Mouse (Mus musculus) adrenal gland (tissue): ENCODE data around the gene Pum2.
"Not testable (repeated sequence)": the region's sequence is repeated elsewhere in the genome, so short reads cannot be mapped to it uniquely, and the experiment has no call there.

Experiments used
- intact Hi-C: fragments of 180-260 bp; cut with DNase I; formaldehyde crosslinking; loops from one replicate; pipeline ENCODE4 v1.15.1; 2025
- long read RNA-seq, 2 experiments: library from polyadenylated mRNA; unstranded; transcript quantifications; one replicate each; pipeline ENCODE4 v2.0.0; 2020; ENCODE audit warnings: borderline replicate concordance in 1 of 2; ENCODE audit not compliant: insufficient replicate concordance in 1 of 2

The Pum2 gene
- long read RNA-seq, experiment 1, full-length matches to known transcripts = 8 of 29 reads
- long read RNA-seq, experiment 1, partial matches to known transcripts = 6 of 29 reads
- long read RNA-seq, experiment 1, other reads (novel, unspliced or antisense) = 15 of 29 reads
- long read RNA-seq, experiment 2, partial matches to known transcripts = 6 of 28 reads
- long read RNA-seq, experiment 2, other reads (novel, unspliced or antisense) = 20 of 28 reads

DNA sequence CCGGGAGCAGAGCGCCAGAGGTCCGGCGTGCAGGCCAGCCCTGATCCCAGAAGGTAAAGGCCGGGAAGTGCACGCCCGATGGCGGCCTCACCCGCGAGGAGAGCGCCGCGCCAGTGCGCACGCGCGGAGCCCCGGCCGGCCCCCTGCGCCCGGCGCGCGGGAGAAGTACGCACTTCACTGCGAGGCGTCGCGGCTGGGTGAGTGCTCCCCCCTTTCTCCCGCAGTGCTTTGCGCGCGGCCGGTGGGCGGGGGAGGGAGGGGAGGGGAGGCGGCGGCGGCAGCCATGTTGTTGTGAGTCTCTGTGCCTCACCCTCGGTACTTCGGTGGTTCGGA lies at the start of gene Pum2:
TSS of gene Pum2 (plus strand) at position 161 of the 333 bp plus-strand sequence.
- intact Hi-C loops = no loop called here

DNA sequence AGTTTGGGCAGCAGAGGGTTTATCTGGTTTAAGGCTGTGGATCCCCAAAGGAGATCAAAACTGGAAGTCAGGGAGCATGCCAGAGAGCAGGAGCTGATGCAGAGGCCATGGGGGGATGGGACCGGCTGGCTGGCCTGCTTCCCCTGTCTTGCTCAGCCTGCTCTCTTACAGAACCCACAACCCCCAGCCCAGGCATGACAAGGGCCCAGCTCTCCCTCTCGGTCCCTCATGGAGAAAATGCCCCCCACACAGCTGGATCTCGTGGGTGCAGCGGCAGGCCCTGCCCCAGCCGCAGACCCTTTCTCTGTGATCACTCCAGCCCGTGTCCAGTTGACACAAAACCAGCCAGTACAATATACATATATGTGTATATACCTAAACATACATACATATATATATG lies 44.4 kb upstream of the Pum2 start:
- intact Hi-C loops = no loop called here

DNA sequence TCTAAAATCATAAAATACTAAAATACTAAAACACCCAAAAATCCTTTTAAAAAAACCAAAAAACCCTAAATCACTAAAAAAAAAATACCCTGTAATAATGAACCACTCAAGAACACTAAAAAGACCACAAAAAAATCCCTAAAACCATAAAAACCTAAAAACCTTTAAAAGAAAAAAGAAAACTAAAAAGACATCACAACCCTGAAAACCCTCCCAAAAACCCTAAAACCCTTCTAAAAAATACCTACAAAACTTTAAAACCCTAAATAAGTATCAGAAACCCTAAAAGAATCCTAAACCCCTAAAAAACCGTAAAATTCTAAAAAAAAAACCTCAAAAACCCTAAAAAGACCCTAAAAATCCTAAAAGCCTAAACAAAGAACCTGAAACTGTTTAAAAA lies 42.2 kb upstream of the Pum2 start:
- intact Hi-C loops = no loop called here

DNA sequence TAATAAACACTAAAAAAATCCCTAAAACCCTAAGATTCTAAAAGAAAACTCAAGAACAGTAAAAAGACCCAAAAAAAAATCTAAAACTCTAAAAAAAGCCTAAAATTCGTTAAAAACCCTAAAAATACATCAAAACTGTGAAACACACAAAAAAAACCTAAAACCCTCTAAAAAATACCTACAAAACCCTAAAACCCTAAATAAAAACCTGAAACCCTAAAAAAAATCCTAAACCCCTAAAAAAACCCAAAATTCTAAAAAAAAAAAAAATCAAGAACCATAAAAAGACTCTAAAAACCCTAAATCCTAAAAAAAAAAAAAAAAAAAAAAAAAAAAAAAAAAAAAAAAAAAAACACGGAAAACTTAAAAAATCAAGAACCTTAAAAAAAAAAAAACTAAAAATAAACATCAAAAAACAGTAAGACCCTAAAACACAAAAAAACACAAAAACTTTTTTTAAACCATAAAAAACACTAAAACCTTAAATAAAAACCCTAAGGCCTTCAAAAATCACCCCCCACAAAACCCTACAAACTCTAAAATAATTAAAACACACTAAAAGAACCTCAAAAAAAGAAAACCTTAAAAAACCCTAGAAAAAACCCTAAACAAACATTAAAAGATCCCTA lies 41.1 kb upstream of the Pum2 start:
- intact Hi-C loops = no loop called here

DNA sequence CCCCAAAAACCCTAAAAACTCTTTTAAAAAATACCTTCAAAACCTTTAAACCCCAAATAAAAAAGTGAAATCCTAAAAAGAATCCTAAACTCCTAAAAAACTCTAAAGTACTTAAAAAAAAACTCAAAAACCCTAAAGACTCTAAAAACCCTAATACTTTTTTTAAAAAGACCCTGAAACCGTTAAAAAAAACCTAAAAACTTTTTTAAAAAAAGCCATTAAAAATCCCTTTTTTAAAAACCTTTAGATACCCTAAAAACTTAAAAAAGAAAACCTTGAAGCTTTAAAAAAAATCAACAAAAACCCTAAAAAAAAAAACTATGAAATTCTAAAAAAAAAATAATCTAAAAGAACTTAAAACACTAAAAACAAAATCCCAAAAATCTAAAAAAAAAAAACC lies 39.6 kb upstream of the Pum2 start:
- intact Hi-C loops = no loop called here

DNA sequence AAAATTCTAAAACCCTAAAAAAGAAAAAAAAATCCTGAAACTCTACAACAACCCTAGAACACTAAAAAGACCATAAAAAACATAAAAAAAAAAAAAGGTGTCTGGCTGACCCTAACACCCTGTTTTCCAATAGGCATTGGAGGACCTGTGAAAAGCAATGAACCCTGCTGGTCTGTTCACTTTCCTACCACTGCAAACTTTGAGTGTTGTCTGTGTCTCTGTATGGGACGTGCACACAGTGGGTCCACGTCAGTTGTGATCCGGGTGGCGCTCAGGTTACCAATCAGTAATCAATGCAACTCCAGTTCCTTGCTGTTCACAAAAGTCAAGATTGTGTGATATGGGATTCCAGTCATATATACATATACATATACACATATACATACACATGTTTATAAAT lies 38.4 kb upstream of the Pum2 start:
- intact Hi-C loops = no loop called here

DNA sequence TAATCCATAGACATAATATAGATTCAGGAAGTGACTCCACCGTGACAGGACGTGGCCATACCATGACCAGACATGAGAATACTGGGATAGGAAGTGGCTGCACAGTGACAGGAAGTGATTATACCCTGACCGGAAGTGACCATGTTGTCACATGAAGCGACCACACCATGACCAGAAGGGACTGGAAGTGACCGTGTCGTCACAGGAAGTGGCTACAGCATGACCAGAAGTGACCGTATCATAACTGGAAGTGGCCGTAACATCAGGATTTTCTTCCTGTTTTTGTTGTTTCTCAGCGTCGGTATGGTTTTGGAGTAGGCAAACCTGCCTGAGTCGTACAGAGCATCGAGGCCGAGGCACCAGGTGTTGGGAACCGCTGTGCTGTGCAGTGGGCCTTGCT lies 37.0 kb upstream of the Pum2 start:
- intact Hi-C loops = no loop called here

DNA sequence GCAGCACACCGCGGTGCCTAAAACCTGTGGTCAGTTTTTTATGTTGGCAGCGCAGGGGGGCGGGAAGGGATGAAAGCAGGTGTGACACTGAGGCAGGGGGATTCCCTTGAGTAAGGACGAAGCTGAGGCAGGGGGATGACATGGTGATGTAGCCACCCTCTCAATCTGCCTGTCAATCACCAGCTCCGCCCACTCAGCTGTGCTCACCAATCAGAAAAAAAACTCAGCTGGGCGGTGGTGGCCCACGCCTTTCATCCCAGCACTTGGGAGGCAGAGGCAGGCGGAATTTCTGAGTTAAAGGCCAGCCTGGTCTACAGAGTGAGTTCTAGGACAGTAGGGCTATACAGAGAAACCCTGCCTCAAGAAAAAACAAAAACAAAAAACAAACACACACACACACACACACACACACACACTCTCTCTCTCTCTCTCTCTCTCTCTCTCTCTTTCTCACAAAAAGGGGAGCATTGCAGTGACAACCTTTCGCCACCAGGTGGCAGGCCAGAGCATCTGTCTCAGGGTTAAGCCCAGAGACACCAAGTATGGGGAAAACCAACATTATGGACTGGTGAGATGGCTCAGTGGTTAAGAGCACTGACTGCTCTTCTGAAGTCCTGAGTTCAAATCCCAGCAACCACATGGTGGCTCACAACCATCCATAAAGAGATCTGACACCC lies 35.4 kb upstream of the Pum2 start:
- intact Hi-C loops = not testable (repeated sequence)

DNA sequence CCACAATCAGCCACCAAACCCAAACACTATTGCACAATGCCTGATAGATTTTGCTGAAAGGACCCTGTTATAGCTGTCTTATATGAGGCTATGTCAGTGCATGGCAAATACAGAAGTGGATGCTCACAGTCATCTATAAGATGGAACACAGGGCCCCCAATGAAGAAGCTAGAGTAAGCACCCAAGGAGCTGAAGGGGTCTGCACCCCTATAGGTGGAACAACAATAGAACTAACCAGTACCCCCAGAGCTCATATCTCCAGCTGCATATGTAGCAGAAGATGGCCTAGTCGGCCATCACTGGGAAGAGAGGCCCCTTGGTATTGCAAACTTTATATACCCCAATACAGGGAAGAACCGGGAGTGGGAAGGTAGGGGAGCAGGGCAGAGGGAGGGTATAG lies 33.7 kb upstream of the Pum2 start:
- intact Hi-C loops = loop anchor here (2.0 kb wide), 1 partner anchor 59 kb away; no protein-coding TSS in a partner anchor

DNA sequence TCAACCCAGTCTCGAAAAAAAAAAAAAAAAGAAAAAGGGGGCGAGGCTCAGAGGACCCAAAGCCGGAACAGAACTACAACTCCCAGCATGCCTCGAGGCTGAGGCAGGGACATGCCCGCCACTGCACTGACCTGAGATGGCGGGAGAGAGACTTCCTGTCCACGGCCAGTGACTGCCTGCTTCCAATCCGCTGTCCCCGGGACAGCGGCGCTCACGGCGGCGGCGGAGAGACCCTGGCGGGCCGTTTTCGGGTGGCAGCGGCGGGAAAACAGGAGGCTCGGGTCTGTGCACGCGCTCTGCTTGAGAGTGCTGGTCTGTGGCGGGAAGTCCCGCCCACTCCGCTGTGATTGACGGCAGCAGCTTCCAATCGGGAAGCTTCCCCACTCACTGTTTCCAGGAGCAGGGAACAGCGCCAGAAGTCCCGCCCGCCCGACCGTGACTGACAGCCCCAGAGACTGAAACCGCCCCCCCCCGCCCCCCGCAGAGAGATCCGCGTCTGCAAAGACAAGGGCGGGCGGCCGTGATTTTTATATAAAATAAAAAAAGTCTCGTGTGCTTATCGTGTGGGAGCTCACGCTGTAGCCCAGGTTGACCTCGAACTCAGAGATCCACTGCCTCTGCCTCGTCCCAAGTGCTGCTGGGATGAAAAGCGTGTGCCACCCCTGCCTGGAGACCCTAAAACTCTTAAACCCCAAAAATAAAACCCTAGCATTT lies 33.1 kb upstream of the Pum2 start:
- intact Hi-C loops = loop anchor here (2.0 kb wide), 1 partner anchor 58 kb away; no protein-coding TSS in a partner anchor

DNA sequence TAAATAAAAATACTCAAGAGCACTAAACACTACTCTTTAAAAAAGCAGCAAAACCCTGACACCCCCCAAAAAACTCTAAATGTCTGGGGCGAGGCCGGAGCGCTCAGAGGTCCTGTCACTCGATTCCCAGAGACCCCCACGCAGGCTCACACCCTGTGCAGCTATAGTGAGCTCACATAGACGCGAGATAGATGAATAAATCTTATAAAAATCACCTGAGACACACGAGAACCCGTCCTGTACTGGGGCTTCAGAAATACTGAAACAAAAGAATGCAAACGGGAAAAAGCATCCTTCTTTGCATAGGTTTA lies 32.6 kb upstream of the Pum2 start:
- intact Hi-C loops = loop anchor here (2.0 kb wide), 1 partner anchor 57 kb away; no protein-coding TSS in a partner anchor

DNA sequence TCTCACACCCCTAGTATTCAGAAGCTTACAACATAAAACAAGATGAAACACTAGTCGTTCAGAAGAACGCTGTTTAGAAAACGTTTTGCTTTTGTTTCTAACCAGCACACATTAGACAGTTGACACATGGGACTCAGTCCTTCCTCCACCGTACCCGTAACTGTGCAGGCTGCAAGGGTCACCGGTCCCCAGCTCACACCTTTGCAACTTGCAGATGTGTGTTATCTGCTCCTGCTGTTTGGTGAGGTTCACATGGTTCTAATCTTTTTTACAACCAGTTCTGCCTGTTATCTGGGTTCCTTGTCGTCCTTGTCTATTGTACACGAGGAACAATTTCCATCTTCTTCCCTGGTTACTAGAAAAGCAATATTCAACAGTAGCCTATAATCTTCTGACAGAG lies 25.7 kb upstream of the Pum2 start:
- intact Hi-C loops = not testable (repeated sequence)

DNA sequence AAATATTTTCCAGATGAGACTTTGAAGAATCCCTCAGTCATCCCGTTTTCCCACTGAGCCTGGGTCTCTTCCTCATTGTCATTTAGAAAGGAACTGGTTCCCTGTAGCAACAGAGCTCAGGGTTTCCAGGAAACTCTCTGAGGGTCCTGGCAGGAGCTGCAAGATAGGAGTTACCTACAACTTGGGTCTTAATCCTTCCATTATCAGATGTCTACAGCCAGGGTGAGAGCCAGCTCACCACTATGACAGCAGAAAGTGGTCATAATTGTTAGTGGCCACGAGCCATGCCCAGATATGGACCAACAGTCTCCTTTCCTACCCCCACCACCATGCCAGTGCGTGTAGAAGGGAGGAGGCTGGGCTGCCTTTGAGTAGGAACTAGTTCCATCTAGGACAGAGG lies 23.9 kb upstream of the Pum2 start:
- intact Hi-C loops = not testable (repeated sequence)

DNA sequence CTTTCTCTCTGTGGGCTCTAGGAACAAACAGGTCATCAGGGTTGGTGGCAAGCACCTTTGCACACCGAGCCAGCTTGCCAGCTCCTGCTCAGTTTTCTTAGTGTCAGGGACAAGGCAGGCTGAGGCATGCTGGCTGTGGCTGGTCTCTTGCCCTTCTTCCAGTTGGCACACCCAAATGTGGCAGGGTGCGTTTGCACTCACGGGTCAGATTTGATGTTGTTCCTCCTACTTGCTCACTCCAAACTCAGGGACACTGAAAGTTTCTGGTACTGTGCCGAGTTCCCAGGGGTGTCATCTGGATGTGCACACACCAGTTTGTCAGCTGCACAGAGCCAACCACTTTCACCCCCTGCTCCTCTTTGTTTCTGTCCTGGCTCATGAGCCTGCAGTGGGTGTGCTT lies 17.3 kb upstream of the Pum2 start:
- intact Hi-C loops = no loop called here

DNA sequence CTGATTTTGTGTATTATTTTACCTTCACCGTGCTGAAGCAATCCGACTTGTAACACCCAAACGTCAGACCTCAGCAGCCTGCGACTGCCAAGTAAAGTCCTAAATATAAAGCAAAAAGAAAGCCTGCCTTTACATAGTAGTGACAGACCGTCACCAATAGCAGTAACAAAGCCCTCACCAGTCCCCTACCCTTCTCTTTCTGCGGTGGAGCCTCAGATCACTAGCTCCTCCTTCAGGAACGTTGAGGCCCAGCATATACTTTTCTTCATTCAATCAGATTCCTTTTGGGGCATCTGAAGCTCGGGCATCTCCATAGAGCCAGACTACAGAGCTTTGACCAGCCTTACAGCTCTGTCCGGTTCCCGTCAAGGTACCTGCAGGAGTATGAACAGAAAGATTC lies 16.8 kb upstream of the Pum2 start:
- intact Hi-C loops = no loop called here

DNA sequence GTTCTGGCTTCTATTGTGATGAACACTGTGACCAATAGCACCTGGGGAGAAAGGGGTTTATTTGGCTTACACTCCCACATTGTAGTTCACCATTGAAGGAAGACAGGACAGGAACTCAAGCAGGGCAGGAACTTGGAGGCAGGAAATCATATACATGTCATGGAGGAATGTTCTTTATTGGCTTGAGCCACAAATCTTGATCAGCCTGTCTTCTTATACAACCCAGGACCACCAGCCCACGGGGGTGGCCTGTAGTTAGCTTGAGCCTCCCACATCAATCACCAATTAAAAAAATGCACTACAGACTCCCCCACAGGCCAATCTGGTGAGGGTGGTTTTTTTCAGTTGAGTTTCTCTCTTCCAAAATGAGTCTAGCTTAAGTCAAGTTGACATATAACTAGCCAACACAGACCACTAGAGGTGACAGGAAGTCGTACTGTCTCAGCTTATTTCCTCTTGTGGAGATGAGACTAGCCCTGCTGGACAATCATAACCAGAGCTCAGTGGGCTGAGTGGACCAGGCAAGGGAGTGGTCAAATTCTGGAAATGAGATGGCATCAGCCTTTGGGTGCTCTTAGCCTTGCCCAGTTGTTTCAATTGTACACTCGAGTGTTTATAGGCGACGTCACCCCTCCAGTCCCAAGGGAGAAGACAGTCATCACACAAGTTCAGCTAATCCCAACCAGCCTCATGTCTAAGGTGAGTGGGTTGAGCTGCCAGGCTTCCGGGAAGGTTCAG lies 16.1 kb upstream of the Pum2 start:
- intact Hi-C loops = no loop called here

DNA sequence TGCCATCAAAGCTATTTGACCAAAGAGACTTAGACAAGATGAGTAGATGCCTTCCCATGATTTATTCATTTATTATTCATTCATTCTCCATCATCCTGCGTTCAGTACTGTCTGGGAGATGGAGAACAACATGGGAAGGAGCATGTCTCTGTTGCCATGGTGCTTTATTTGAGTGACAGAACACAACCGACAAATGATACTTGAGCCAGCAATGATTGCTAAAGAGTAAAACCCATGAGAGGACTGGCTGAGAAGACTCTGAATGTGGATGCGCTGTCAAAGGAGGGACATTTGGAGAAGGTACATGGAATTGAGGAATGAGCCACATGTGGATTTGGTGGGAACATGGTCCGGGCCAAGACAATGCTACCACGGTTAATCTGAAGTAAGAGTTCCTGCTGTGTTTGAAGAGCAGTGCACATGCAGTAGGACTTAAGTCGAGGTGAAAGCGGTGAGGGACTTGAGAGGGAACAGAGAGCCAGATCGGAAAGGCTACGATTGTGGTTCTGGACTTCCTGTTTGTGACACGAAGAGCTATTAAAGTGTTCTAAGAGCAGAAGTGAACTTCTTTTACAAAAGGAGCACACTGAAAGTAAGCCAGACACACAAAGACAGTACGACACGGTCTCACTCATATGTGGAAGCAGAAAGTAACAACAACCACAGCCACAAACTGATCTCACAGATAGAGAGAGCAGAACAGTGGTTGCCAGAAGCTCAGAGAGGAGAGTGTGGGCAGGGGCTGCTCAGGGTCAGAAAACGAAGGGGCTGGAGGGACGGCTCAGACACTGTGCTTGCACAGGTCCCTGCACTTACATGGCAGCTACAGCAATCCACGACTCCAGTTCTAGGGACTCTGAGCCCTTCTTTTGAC lies 14.3 kb upstream of the Pum2 start:
- intact Hi-C loops = no loop called here

DNA sequence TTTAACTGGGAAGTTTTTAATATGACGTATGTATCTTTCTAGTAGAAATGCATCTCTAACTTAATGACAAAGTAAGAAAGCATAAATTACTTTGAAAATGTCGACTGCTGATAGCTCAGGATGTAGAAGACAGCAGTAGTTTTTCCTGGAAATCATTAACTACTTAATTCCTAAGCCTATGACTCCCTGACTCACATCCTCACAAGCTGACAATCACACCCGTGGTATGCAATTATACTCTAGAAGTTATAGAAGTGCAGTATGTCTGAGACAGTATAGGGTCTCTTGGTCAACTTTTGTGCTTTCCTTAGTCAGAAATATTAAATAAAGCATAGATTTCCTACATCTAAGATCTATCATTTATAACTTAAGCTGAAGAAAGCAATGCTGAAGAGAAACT lies 12.2 kb upstream of the Pum2 start:
- intact Hi-C loops = no loop called here

DNA sequence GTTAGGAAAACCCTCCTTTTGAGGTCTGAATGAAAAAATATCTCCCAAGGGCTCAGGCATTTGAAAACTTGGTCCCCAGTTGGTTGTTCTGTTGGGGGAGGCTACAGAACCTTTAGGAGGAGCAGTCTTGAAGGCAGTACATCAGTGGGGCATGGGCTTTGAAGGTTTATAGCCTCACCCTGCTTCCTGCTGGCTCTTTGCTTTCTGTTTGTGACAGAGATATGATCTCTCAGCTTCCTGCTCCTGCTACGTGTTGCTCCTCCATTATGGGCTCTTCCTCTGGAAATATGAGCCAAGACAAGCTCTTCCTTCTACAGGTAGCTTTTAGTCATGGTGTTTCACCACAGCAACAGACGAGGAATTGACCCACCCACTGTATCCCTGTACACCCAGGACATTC lies 11.8 kb upstream of the Pum2 start:
- intact Hi-C loops = no loop called here

DNA sequence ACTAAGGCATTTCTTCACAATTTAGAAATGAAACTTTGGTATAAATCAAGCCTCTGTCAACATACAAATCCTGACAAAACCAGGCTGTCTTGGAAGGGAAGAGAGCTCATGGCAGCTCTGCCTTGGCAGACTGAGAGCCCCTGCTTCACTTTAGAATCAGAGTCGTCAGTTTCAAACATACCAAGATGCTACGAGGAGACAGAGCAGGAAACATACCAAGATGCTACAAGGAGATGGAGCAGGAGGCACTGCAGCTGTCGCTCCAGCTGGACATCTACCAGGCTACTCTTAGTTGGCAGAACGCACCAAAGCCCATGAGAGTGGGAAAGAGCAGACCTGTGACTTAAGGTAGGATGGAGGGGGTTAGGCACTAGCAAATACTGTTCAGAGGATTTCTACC lies 11.2 kb upstream of the Pum2 start:
- intact Hi-C loops = no loop called here
